Mouse (Mus musculus): ENCODE data around the gene Med15.

Med15 gene

DNA sequence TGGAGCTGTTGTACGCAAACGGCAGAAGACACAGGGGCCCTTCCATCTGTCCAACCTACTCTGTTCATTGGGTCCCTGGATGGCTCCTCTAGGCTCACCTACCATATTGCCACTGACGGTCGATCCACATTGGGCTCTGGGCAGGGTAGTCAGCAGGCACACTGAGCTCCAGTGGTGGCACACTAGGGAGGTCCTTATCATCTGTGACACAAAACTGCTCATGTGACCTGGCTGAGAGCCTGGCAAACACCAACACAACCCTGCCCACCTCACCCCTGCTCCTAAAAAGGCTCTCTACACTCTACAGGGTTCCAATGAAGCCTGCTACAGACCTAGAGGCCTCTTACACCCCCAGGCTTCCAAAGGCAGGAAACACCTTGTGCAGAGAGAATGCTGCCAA is 80.1 kb downstream of the Med15 start:
- no peak for DNase-seq (ENCODE audit: extremely low read depth, insufficient read length, low spot score)

DNA sequence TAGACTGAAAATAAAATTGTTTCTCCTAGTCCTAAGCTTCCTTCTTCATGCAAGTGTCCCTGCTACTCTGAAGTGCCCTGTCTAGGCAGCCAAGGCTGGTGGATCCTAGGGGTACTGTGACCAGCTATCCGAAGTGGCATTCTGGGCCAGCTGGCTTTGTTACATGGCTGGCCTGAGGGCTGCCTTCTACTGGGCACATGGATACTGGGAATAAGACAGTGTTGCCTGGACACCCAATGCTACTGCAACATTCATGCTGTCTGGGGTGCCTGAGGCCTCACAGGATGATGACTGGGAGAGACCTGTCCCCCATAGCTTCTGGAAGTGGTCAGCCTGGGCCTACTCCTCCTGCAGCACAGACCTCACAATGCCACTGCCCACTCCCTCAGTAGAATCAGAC is 82.0 kb downstream of the Med15 start:
- DNase-seq (ENCODE audit: extremely low read depth, insufficient read length, low spot score): no peak

GRCm38 (mm10) chr16:17649925-17650605 is 82.6 kb downstream of the Med15 start:
- no peak for DNase-seq (ENCODE audit: extremely low read depth, insufficient read length, low spot score)

DNA sequence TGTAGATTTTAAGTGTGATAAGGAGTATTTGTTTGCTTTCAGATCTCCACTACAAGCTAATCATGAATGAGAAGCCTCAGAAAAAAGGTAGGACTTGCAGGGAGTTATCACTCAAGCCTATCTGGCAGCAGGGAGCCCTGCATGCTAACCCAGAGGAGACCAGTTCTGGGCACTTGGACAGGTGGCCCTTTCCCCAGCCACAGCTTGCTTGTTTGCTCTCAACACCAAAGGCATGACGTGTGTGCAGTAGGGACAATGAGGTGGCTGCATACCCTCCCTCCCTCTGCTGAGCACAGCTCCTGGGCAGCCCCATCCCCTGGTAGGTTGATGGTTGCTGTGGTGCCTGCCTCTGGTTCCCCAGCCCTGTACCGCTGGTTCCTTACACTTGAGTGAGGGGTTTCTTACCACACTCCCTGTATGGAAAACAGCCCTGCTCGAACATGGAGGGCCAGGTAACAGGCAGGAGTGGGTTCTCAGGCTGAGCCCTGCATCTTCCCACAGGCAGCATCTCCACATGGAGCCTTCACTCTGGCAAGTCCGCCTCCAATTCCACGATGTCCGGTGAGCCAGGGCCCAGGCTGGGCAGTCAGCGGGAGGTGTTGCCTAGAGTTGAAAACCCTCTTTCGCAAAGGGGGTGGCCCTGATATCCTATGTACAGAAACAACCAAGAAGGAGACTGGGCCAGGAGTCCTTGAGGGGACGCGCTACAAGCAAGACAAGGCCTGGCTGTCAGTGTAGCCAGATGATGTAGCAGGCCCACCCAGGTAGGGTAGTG is 84.9 kb downstream of the Med15 start:
- DNase-seq (ENCODE audit: extremely low read depth, insufficient read length, low spot score): no peak

GRCm38 (mm10) chr16:17647156-17647555 is 85.5 kb downstream of the Med15 start:
- DNase-seq (ENCODE audit: extremely low read depth, insufficient read length, low spot score): peak; percentile 28

DNA sequence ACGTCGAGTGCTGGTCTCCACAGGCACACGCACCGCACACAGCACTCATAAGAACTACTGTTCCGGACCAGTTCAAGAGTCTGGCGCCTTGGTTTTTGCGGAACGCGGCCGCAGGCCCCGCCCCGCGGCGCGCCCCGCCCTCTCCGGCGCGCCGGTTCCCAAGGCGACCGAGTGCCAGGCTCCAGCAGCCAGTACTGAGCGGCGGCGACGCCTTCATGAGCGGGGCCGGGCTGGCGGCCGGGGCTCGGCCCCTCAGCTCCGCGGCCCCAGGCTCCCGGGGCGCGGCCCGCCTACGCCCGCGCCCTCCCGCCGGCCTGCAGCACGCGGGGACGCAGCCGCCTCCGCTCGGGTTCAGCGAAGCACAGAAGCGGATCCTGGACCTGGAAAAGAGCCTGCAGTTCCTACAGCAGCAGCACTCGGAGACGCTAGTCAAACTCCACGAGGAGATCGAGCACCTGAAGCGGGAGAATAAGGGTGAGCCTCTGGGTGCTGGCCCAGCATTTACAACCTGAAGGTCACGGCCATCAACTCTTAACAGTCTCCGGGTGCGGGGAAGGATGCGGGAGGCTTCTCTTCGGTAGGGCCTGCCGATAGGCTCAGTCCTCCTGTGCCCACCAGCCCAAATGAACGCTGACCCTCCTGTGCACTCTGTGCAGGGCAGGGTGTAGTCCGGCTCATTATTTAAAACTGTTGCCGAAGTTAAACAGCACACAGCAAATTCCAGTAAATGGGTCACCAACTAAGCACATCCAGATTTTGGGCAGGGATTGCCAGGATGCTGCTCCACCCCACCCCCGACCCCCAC is 86.2 kb downstream of the Med15 start, which contains the start of gene Ccdc74a:
Gene Ccdc74a, plus strand, starts transcription at position 161 of the 805 bp plus-strand sequence.
- peak; percentile 98 for DNase-seq (ENCODE audit: extremely low read depth, insufficient read length, low spot score)

GRCm38 (mm10) chr16:17643437-17643990 is 89.2 kb downstream of the Med15 start:
- no peak for DNase-seq (ENCODE audit: extremely low read depth, insufficient read length, low spot score)

- no peak for DNase-seq (ENCODE audit: extremely low read depth, insufficient read length, low spot score)
Measured at GRCm38 (mm10) chr16:17642311-17642710, 90.4 kb downstream of the Med15 start.

- no peak for DNase-seq (ENCODE audit: extremely low read depth, insufficient read length, low spot score)
Measured at GRCm38 (mm10) chr16:17641301-17641700, 91.4 kb downstream of the Med15 start.

DNA sequence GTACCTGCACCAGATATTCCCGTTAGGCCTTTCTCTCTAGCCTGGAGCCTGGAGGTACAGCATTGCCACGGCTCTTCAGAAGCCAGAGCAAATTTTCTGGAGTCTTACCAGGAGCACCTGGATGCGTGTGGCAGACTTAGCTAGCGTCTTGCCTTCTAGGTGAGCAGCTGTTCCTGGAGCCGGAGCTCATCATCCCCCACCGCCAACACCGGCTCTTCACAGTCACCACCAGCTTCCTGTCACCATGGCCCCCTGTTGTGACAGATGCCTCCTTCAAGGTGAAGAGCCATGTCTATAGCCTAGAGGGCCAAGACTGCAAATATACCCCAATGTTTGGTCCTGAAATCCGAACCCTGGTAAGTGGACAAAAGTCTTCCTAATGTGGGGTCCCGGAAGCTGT is 92.0 kb downstream of the Med15 start:
- no peak for DNase-seq (ENCODE audit: extremely low read depth, insufficient read length, low spot score)

DNA sequence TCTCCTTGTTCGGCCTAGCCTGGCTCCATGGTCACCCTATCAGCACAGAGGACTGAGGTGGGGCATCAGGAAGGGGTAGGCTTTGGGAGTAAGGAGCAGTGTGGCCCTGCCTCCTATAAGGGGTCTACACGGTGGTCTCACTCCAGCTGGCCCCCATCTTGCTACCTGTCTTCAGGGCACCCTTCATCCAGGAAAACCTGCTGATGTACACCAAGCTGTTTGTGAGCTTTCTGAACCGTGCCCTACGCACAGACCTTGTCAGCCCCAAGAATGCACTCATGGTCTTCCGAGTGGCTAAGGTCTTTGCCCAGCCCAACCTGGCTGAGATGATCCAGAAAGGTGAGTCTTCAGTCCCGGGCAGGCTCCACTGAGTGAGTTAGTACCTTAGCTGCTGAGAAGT is 92.7 kb downstream of the Med15 start:
- no peak for DNase-seq (ENCODE audit: extremely low read depth, insufficient read length, low spot score)

DNA sequence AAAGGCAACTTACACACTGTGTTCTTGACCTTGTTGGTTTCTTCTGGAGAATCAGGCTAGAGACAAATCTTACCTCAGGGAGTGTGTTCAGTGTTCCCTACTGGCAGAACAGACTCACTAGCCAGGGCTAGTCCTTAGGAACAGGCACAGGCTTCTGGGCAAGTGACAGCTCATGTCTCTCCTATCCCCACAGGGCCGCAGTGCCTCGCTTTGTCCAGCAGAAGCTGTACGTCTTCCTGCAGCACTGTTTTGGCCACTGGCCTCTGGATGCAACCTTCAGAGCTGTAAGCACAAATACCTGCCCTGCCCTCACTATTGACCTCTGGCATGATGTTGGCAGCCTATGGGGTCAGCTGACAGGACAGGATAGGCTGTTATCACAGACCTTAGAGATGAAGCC is 93.6 kb downstream of the Med15 start:
- DNase-seq (ENCODE audit: extremely low read depth, insufficient read length, low spot score): no peak

GRCm38 (mm10) chr16:17638036-17638628 is 94.6 kb downstream of the Med15 start:
- no peak for DNase-seq (ENCODE audit: extremely low read depth, insufficient read length, low spot score)

- no peak for DNase-seq (ENCODE audit: extremely low read depth, insufficient read length, low spot score)
Measured at GRCm38 (mm10) chr16:17637610-17638009, 95.1 kb downstream of the Med15 start.

GRCm38 (mm10) chr16:17636904-17637303 is 95.8 kb downstream of the Med15 start:
- no peak for DNase-seq (ENCODE audit: extremely low read depth, insufficient read length, low spot score)

- no peak for DNase-seq (ENCODE audit: extremely low read depth, insufficient read length, low spot score)
Measured at GRCm38 (mm10) chr16:17633481-17634181, 99.1 kb downstream of the Med15 start.

GRCm38 (mm10) chr16:17632580-17632979 is 100.1 kb downstream of the Med15 start:
- no peak for DNase-seq (ENCODE audit: extremely low read depth, insufficient read length, low spot score)

DNA sequence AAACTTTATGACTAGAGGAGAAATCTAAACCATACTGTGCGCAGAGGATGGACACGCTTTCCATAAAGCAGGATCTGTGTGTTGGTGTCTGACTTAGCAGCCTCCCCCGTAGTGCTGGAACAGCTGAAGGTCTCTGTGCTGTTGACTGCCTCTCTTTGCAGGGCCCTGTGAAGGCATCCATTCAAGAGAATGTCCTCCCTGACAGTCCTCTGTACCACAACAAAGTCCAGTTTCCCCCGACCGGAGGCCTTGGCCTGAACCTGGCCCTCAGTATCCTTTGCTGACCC is 106.5 kb downstream of the Med15 start:
- DNase-seq (ENCODE audit: extremely low read depth, insufficient read length, low spot score): no peak

GRCm38 (mm10) chr16:17625488-17626268 is 107.0 kb downstream of the Med15 start:
- DNase-seq (ENCODE audit: extremely low read depth, insufficient read length, low spot score): no peak
